Mouse (Mus musculus): ENCODE measurements around the gene Svop.

- TF ChIP-seq POLR2A (IDR thresholded peaks at IDR 0.05; ENCODE audit: low read depth, low read length) (no peak), CTCF (IDR thresholded peaks at IDR 0.05; ENCODE audit: borderline replicate concordance, insufficient read depth, low read length) (no peak)
Observed at GRCm38 (mm10) chr5:114115030-114115429, 23.7 kb upstream of the Svop start.

Measured in embryonic fibroblast, embryonic 13.5 days (primary cell).